Comparison of ENCODE assay signal across 17 mouse cellular contexts in the genomic region with DNA sequence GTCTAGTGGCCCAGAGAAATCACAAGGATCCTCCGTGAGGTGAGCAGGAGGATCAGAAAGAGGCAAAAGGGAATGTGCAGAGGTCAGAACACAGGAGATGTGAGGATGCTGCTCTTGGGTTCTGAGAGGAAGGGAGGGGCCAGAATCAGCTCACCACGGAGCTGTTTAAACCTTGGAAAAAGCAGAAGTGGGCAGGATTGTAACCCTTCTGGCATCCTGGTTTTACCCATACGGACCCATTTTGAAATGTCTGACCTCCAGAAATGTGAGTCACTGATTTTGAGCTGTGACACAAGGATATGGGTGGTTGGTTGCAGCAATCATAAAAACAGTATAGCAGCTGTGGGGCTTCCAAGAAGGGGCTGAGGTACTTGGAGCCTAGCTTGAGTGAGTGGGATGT. TPM values are rescaled to one million over a fixed set of nuclear protein-coding genes. Genes with fewer than 3 reads are reported as not detected.
DNase-seq lines count a peak whose midpoint lies in the region; ATAC-seq and TF ChIP-seq lines count a peak whose summit lies in the region.
"Had no signal": no experiment of that assay in that cellular context is flagged by ENCODE, and none has a peak within 500 bp of the region (broad histone marks: within the 10 kb centered on the region; RNA-seq: fewer than 3 reads in every experiment).

No protein-coding gene starts in this region.

- H3K4me2 ChIP-seq in stomach, embryonic 16.5 days (ENCODE audit: low read depth, low read length) = no peak overlapping the region
- H3K4me2 ChIP-seq in stomach, postnatal 0 days (replicated peaks; ENCODE audit: low read depth) = no peak overlapping the region
- H3K4me2 ChIP-seq in intestine, postnatal 0 days (replicated peaks; ENCODE audit: low read depth) = no peak overlapping the region
- H3K4me2 ChIP-seq: embryonic facial prominence, embryonic 13.5 days; forebrain, embryonic 12.5 days; liver, embryonic 11.5 days had no signal

- TF ChIP-seq CTCF in stomach, postnatal 0 days (IDR thresholded peaks at IDR 0.05; ENCODE audit: low read depth) = no peak
- no peak for TF ChIP-seq CTCF in intestine, postnatal 0 days (IDR thresholded peaks at IDR 0.05; ENCODE audit: low read depth)

- peak overlapping the region; percentile 19; the same call in 1 of the 2 replicates for H3K27ac ChIP-seq in stomach, embryonic 16.5 days (ENCODE audit: low read length)
- no peak overlapping the region for H3K27ac ChIP-seq in stomach, postnatal 0 days (replicated peaks)
- peak overlapping the region; percentile 60 for H3K27ac ChIP-seq in intestine, postnatal 0 days (ENCODE audit: low read depth, low read length)
- H3K27ac ChIP-seq: embryonic facial prominence, embryonic 13.5 days; forebrain, embryonic 12.5 days had no signal

- no peak overlapping the region for H3K4me3 ChIP-seq in stomach, embryonic 16.5 days (replicated peaks; ENCODE audit: low read length)
- no peak overlapping the region for H3K4me3 ChIP-seq in stomach, postnatal 0 days (ENCODE audit: low read depth, low read length)
- H3K4me3 ChIP-seq in intestine, postnatal 0 days (ENCODE audit: low read depth, low read length) = no peak overlapping the region
- H3K4me3 ChIP-seq: embryonic facial prominence, embryonic 13.5 days; forebrain, embryonic 12.5 days had no signal

- peaks cover 13% of the 10 kb centered on the region; the same call in 1 of the 2 replicates for H3K4me1 ChIP-seq in stomach, embryonic 16.5 days (ENCODE audit: control insufficient read depth, insufficient read depth, low read length)
- 0 out of 2 replicates have a peak, but pooled peaks cover 2% of the 10 kb centered on the region for H3K4me1 ChIP-seq in stomach, postnatal 0 days (replicated peaks; ENCODE audit: control insufficient read depth, insufficient read depth)
- peaks cover 16% of the 10 kb centered on the region; the same call in 1 of the 2 replicates for H3K4me1 ChIP-seq in intestine, postnatal 0 days (replicated peaks; ENCODE audit: control insufficient read depth, insufficient read depth, low read length)
- H3K4me1 ChIP-seq: forebrain, embryonic 12.5 days had no signal

- no peak for TF ChIP-seq EP300 in stomach, postnatal 0 days (optimal IDR thresholded peaks at IDR 0.05)

- no peaks in the 10 kb centered on the region for H3K36me3 ChIP-seq in stomach, embryonic 16.5 days (ENCODE audit: control insufficient read depth, insufficient read depth, low read length)
- no peaks in the 10 kb centered on the region for H3K36me3 ChIP-seq in stomach, postnatal 0 days (ENCODE audit: control insufficient read depth, insufficient read depth, low read length)
- no peaks in the 10 kb centered on the region; the same call in 1 of the 2 replicates for H3K36me3 ChIP-seq in intestine, postnatal 0 days (ENCODE audit: control insufficient read depth, insufficient read depth)
- H3K36me3 ChIP-seq: embryonic facial prominence, embryonic 13.5 days; forebrain, embryonic 12.5 days; G1E had no signal

- peak; percentile 41 to 91 for DNase-seq in adrenal gland, adult (ENCODE audit: inconsistent age in 2 of 2, low spot score in 1 of 2)
- DNase-seq in adrenal gland, postnatal 10 days = no peak
- DNase-seq in stomach, postnatal 0 days (ENCODE audit: low spot score) = no peak
- DNase-seq in spleen, postnatal 10 days (ENCODE audit: low spot score in 2 of 2) = no peak
- DNase-seq in layer of hippocampus, adult 9-10 months (ENCODE audit: low spot score) = no peak
- no peak for DNase-seq in gastrocnemius, postnatal 4 days (ENCODE audit: low spot score in 2 of 2)
- DNase-seq: cerebellum, adult 9-10 months; gastrocnemius, postnatal 10 days; kidney, postnatal 4 days; right cerebral cortex, adult 18-20 months; thymus, adult 2 months had no signal

- WGBS in stomach, embryonic 16.5 days = 43% methylated on average over 3 of the region's 3 CpGs
- WGBS in stomach, postnatal 0 days = 34% methylated on average over 3 of the region's 3 CpGs
- 20% methylated on average over 3 of the region's 3 CpGs for WGBS in intestine, postnatal 0 days

- no peak for ATAC-seq in stomach, embryonic 16.5 days (ENCODE audit: insufficient read depth, low FRiP score)
- no peak for ATAC-seq in stomach, postnatal 0 days (ENCODE audit: low FRiP score, low TSS enrichment)
- peak; percentile 15; the same call in 1 of the 2 replicates for ATAC-seq in intestine, postnatal 0 days

- H3K9me3 ChIP-seq in stomach, embryonic 16.5 days (replicated peaks; ENCODE audit: control insufficient read depth, low read length) = no peaks in the 10 kb centered on the region
- no peaks in the 10 kb centered on the region for H3K9me3 ChIP-seq in stomach, postnatal 0 days (ENCODE audit: control insufficient read depth, low read length)
- H3K9me3 ChIP-seq in intestine, postnatal 0 days (ENCODE audit: control insufficient read depth) = no peaks in the 10 kb centered on the region
- H3K9me3 ChIP-seq: embryonic facial prominence, embryonic 13.5 days; forebrain, embryonic 12.5 days; G1E had no signal

- H3K9ac ChIP-seq in stomach, embryonic 16.5 days (ENCODE audit: low read length) = no peak overlapping the region
- H3K9ac ChIP-seq in stomach, postnatal 0 days (ENCODE audit: low read length) = no peak overlapping the region
- H3K9ac ChIP-seq in intestine, postnatal 0 days (ENCODE audit: low read depth, low read length) = no peak overlapping the region
- H3K9ac ChIP-seq: embryonic facial prominence, embryonic 13.5 days; forebrain, embryonic 12.5 days had no signal

- no peaks in the 10 kb centered on the region for H3K27me3 ChIP-seq in stomach, embryonic 16.5 days (ENCODE audit: control insufficient read depth, insufficient read depth, low read length)
- no peaks in the 10 kb centered on the region for H3K27me3 ChIP-seq in stomach, postnatal 0 days (ENCODE audit: control insufficient read depth, insufficient read depth, low read length)
- H3K27me3 ChIP-seq in intestine, postnatal 0 days (replicated peaks; ENCODE audit: control insufficient read depth, insufficient read depth, low read length) = no peaks in the 10 kb centered on the region
- H3K27me3 ChIP-seq: embryonic facial prominence, embryonic 13.5 days; forebrain, embryonic 12.5 days had no signal

RNA-seq across cellular contexts. Expression of gene Laptm4a, which starts 56.6 kb away (rescaled TPM):
- total RNA-seq in adrenal gland, postnatal 10 days (2021) = 100 to 1,000 TPM; 391 to 397 TPM
- 358 and 361 TPM in 2 replicates for polyA plus RNA-seq in stomach, embryonic 16.5 days (2015; fragmentation: Nextera tagmentation; extraction: Ambion mirVana)
- 299 and 327 TPM in 2 replicates for polyA plus RNA-seq in stomach, postnatal 0 days (2015; fragmentation: Nextera tagmentation; extraction: Ambion mirVana)
- polyA plus RNA-seq in intestine, postnatal 0 days (2015; fragmentation: Nextera tagmentation; extraction: Ambion mirVana) = 241 and 242 TPM in 2 replicates
- total RNA-seq in gastrocnemius, postnatal 4 days (2021) = 100 to 1,000 TPM; 425 to 463 TPM

Comparison
In these comparisons a context has a peak if more than half of its experiments do, and no peak if none do; other contexts are left out.
1. DNase-seq: peak in adrenal gland, adult (2 of 2); none in adrenal gland, postnatal 10 days (single experiment), stomach, postnatal 0 days (single experiment), spleen, postnatal 10 days (0 of 2), layer of hippocampus, adult 9-10 months (single experiment) and gastrocnemius, postnatal 4 days (0 of 2).